Mouse (Mus musculus): ENCODE results near the gene Rtn4r. TPM values are rescaled to one million over a fixed set of nuclear protein-coding genes. Genes with fewer than 3 reads are reported as not detected.

Rtn4r gene
- total and polyA plus RNA-seq, 3 experiments, result not detected

DNA sequence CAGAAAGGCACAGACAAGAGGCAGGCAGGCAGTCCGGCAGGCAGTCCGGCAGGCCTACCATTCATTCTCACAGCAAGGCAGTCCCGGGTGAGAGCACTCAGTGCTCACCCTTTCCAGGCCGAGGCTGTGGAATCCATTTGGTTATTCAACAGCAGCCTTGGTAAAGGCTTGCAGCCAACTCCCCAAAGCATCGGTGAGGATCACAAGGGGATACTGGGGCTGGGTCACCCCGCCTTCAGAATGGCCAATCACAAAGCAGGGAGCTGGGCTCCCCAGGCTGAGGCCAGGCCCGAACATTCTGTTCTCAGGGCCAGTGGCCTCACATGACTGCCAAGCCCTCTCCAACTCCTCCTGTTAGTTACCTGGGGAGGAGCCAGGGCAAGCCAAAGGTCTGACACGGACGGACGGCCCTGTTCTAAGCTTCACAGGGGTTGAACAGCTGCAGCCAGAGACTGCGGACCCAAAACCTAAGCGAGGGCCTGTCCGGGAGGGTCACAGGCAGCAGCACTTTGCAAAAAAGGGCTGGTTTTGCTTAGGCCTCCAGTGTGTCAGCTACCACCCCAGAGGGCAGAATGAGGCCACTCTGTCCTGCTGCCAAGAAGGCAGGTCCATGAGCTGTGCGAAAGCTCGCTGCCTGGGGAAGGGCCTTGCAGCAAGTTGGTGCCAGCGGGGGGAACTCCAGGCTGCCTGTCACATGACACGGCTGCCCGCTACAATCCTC lies 44.1 kb upstream of the Rtn4r start:
- no peak for DNase-seq (ENCODE audit: extremely low read depth)
- Histone ChIP-seq H3K4me3 (replicated peaks in 1 of 3; ENCODE audit: low read depth in 2 of 3, low read length in 2 of 3, poor library complexity in 1 of 3) (no peak overlapping the region), H3K9ac (ENCODE audit: insufficient read depth, low read depth) (no peak overlapping the region), H3K27me3 (replicated peaks) (peaks cover 86% of the 10 kb centered on the region), H3K36me3 (replicated peaks in 1 of 2; ENCODE audit: control insufficient read depth in 1 of 2, insufficient read depth in 1 of 2, low read length in 1 of 2) (no peaks in the 10 kb centered on the region), H3K79me2 (replicated peaks; ENCODE audit: control insufficient read depth, extremely low read depth, insufficient read depth, poor library complexity, severe bottlenecking) (no peaks in the 10 kb centered on the region), H3K4me1 (ENCODE audit: control insufficient read depth in 1 of 2, insufficient read depth in 2 of 2) (peaks cover 16 to 21% of the 10 kb centered on the region in 2 experiments), H3K9me3 (replicated peaks; ENCODE audit: low read length) (no peaks in the 10 kb centered on the region), H3K4me2 (ENCODE audit: insufficient read depth, low read depth, poor library complexity, severe bottlenecking) (no peak overlapping the region), H3K27ac (ENCODE audit: insufficient read depth, low read depth) (no peak overlapping the region)
- dilution Hi-C loops (cut with MboI; ENCODE audit: extremely low pct_ligation_motif_present, extremely low pct_unique_long_range_greater_than_20kb, low sequenced_read_pairs) (no loop called here), in situ Hi-C loops (cut with MboI; ENCODE audit: low pct_ligation_motif_present, low pct_unique_long_range_greater_than_20kb, low sequenced_read_pairs) (no loop called here)
- TF ChIP-seq USF2 (conservative IDR thresholded peaks at IDR 0.05; ENCODE audit: low read depth, low read length) (no peak), POLR2A (IDR thresholded peaks at IDR 0.05; ENCODE audit: low read depth, low read length) (no peak), ZMIZ1 (IDR thresholded peaks at IDR 0.05; ENCODE audit: low read depth, low read length) (no peak), BHLHE40 (IDR thresholded peaks at IDR 0.05; ENCODE audit: low read depth, low read length) (no peak), ZC3H11A (IDR thresholded peaks at IDR 0.05; ENCODE audit: low read depth, low read length) (no peak), ZKSCAN1 (IDR thresholded peaks at IDR 0.05; ENCODE audit: borderline replicate concordance, low read depth, low read length) (no peak), TBP (conservative IDR thresholded peaks at IDR 0.05; ENCODE audit: low read depth, low read length) (no peak), ELF1 (IDR thresholded peaks at IDR 0.05; ENCODE audit: low read depth, low read length) (no peak), IRF4 (IDR thresholded peaks at IDR 0.05; ENCODE audit: low read depth, low read length) (no peak), MAFK (IDR thresholded peaks at IDR 0.05; ENCODE audit: insufficient replicate concordance, low read length) (no peak), MAX (IDR thresholded peaks at IDR 0.05; ENCODE audit: low read length) (no peak), CHD1 (IDR thresholded peaks at IDR 0.05; ENCODE audit: low read depth, low read length) (no peak), ZNF384 (IDR thresholded peaks at IDR 0.05; ENCODE audit: low read depth, low read length) (no peak), CTCF (conservative IDR thresholded peaks at IDR 0.05 in 1 of 2, IDR thresholded peaks at IDR 0.05 in 1 of 2; ENCODE audit: low read depth in 2 of 2, low read length in 2 of 2) (no peak), GABPA (IDR thresholded peaks at IDR 0.05; ENCODE audit: insufficient replicate concordance, low read depth, low read length) (no peak), MXI1 (IDR thresholded peaks at IDR 0.05; ENCODE audit: low read depth, low read length) (no peak), RCOR1 (conservative IDR thresholded peaks at IDR 0.05; ENCODE audit: low read depth, low read length) (no peak), PAX5 (IDR thresholded peaks at IDR 0.05; ENCODE audit: low read length) (no peak)

DNA sequence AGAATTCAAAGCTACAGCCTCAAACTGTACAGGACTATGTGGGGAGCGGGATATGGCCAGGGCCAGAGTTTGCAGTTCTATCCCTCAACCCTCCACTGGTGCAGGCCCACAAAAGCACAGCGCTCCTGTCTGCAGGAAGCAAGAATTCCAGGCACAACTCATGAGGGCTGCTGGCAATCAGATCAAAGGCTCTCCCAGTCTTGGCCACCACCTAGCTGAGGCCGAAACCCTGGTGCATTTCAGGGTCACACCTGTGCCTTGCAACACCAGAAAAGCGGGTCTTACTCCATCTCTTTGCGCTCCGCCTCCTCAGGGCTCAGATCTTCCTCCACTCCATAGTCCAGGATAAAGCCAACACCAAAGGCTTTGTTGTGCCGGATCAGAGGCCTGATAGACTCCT lies 43.2 kb upstream of the Rtn4r start:
- no peak for TF ChIP-seq BHLHE40 (IDR thresholded peaks at IDR 0.05; ENCODE audit: low read depth, low read length)
- no peak for TF ChIP-seq MAZ (IDR thresholded peaks at IDR 0.05; ENCODE audit: low read depth, low read length)
- TF ChIP-seq ZNF384 (IDR thresholded peaks at IDR 0.05; ENCODE audit: low read depth, low read length), result no peak
- TF ChIP-seq ETS1 (conservative IDR thresholded peaks at IDR 0.05; ENCODE audit: low read depth, low read length), result no peak
- TF ChIP-seq USF2 (conservative IDR thresholded peaks at IDR 0.05; ENCODE audit: low read depth, low read length), result no peak
- no peak for TF ChIP-seq TBP (conservative IDR thresholded peaks at IDR 0.05; ENCODE audit: low read depth, low read length)
- no peak for TF ChIP-seq NRF1 (IDR thresholded peaks at IDR 0.05; ENCODE audit: low read depth, low read length)
- TF ChIP-seq E2F4 (IDR thresholded peaks at IDR 0.05; ENCODE audit: insufficient replicate concordance, low read depth, low read length), result no peak
- dilution Hi-C loops (cut with MboI; ENCODE audit: extremely low pct_ligation_motif_present, extremely low pct_unique_long_range_greater_than_20kb, low sequenced_read_pairs), result no loop called here
- H3K4me1 ChIP-seq (ENCODE audit: control insufficient read depth in 1 of 2, insufficient read depth in 2 of 2), result peaks cover 21 to 25% of the 10 kb centered on the region in 2 experiments

More for the DNA sequence above, 43.2 kb upstream of the Rtn4r start:
- Histone ChIP-seq H3K9ac (ENCODE audit: insufficient read depth, low read depth) (no peak overlapping the region), H3K36me3 (replicated peaks in 1 of 2; ENCODE audit: control insufficient read depth in 1 of 2, insufficient read depth in 1 of 2, low read length in 1 of 2) (no peaks in the 10 kb centered on the region), H3K79me2 (replicated peaks; ENCODE audit: control insufficient read depth, extremely low read depth, insufficient read depth, poor library complexity, severe bottlenecking) (no peaks in the 10 kb centered on the region), H3K4me3 (replicated peaks in 1 of 3; ENCODE audit: low read depth in 2 of 3, low read length in 2 of 3, poor library complexity in 1 of 3) (no peak overlapping the region), H3K4me2 (ENCODE audit: insufficient read depth, low read depth, poor library complexity, severe bottlenecking) (no peak overlapping the region), H3K9me3 (replicated peaks; ENCODE audit: low read length) (no peaks in the 10 kb centered on the region), H3K27me3 (replicated peaks) (peaks cover 92% of the 10 kb centered on the region), H3K27ac (ENCODE audit: insufficient read depth, low read depth) (no peak overlapping the region)
- in situ Hi-C loops (cut with MboI; ENCODE audit: low pct_ligation_motif_present, low pct_unique_long_range_greater_than_20kb, low sequenced_read_pairs), result no loop called here
- DNase-seq (ENCODE audit: extremely low read depth), result no peak
